Mouse (Mus musculus) cerebellum, postnatal 36 days (tissue): ENCODE results near the gene Olfr1262.

Experiments used
- DNase-seq, 2 experiments: peaks; one replicate each; pipeline ENCODE4 v3.0.0; 2021 to 2022; ENCODE audit warnings: mixed read lengths in 2 of 2

Gene Olfr1262

GRCm38 (mm10) chr2:89999845-90000244 lies at the start of gene Olfr1262:
TSS of gene Olfr1262 (plus strand) at chr2:90000145.
- no peak for DNase-seq

GRCm38 (mm10) chr2:89974184-89974583 lies 25.8 kb upstream of the Olfr1262 start, which contains the start of gene Olfr1260:
TSS of gene Olfr1260 (plus strand) at chr2:89974340.
- no peak for DNase-seq

GRCm38 (mm10) chr2:89977709-89978108 lies 22.2 kb upstream of the Olfr1262 start:
- no peak for DNase-seq

GRCm38 (mm10) chr2:89990921-89991320 lies 9.0 kb upstream of the Olfr1262 start, which contains the start of gene Olfr1261:
TSS of gene Olfr1261 (plus strand) at chr2:89991221.
- no peak for DNase-seq

- no peak for DNase-seq
Measured at GRCm38 (mm10) chr2:90011831-90012230, 11.9 kb downstream of the Olfr1262 start, which contains the start of gene Olfr1263. TSS of gene Olfr1263 (plus strand) at chr2:90012131.

GRCm38 (mm10) chr2:90025477-90025876 lies 25.5 kb downstream of the Olfr1262 start, which contains the start of gene Olfr1264:
TSS of gene Olfr1264 (minus strand) at chr2:90025577.
- DNase-seq = no peak

GRCm38 (mm10) chr2:90035037-90035436 lies 35.1 kb downstream of the Olfr1262 start, which contains the start of gene Olfr1265:
TSS of gene Olfr1265 (plus strand) at chr2:90035337.
- DNase-seq = no peak
